Mouse (Mus musculus) heart, embryonic 10.5 days (tissue): Measurements from ENCODE around the gene Itpkb. TPM values are rescaled to one million over a fixed set of nuclear protein-coding genes. Genes with fewer than 3 reads are reported as not detected.
A peak's percentile ranks its signal among the peaks of the same experiment; 100 is the strongest.
"Not testable (repeated sequence)": the region's sequence is repeated elsewhere in the genome, so short reads cannot be mapped to it uniquely, and the experiment has no call there.

Experiments used
- DNase-seq: peaks from one replicate; pipeline ENCODE4 v3.0.0-alpha.2; 2017; ENCODE audit warnings: low spot score
- H3K27ac ChIP-seq: fragments of 300-500 bp; sonication (generic); 2 replicates; pipeline ENCODE4 v1.5.1; 2016; ENCODE audit warnings: mild to moderate bottlenecking
- H3K27me3 ChIP-seq: fragments of 300-500 bp; sonication (generic); 2 replicates; pipeline ENCODE4 v1.6.1; 2016; ENCODE audit warnings: mild to moderate bottlenecking; ENCODE audit not compliant: poor library complexity, insufficient read depth, severe bottlenecking
- H3K36me3 ChIP-seq: fragments of 300-500 bp; sonication (generic); 2 replicates; pipeline ENCODE4 v1.6.1; 2016; ENCODE audit warnings: mild to moderate bottlenecking, moderate library complexity
- H3K4me1 ChIP-seq: fragments of 300-500 bp; sonication (generic); 2 replicates; pipeline ENCODE4 v1.6.1; 2016; ENCODE audit warnings: mild to moderate bottlenecking
- H3K4me3 ChIP-seq: fragments of 300-500 bp; sonication (generic); 2 replicates; pipeline ENCODE4 v1.5.1; 2016; ENCODE audit warnings: mild to moderate bottlenecking, moderate library complexity
- H3K9me3 ChIP-seq: fragments of 300-500 bp; sonication (generic); 2 replicates; pipeline ENCODE4 v1.6.1; 2016; ENCODE audit warnings: mild to moderate bottlenecking, moderate library complexity
- WGBS: fragments of 180-500 bp; shearing (Covaris S2); methylation state at CpG from one replicate; pipeline ENCODE4 v1.1.7; 2016; 5-methylcytosine and 5-hydroxymethylcytosine counted together
- polyA plus RNA-seq: library from polyadenylated mRNA; unstranded; fragments of >200 nt; fragmentation: Nextera tagmentation; extraction: Ambion mirVana; gene quantifications from 2 replicates; pipeline ENCODE4 v1.2.1, GENCODE M21; 2016

Itpkb gene
- polyA plus RNA-seq, 1 experiment from 2014 or later: 4.6 TPM

DNA sequence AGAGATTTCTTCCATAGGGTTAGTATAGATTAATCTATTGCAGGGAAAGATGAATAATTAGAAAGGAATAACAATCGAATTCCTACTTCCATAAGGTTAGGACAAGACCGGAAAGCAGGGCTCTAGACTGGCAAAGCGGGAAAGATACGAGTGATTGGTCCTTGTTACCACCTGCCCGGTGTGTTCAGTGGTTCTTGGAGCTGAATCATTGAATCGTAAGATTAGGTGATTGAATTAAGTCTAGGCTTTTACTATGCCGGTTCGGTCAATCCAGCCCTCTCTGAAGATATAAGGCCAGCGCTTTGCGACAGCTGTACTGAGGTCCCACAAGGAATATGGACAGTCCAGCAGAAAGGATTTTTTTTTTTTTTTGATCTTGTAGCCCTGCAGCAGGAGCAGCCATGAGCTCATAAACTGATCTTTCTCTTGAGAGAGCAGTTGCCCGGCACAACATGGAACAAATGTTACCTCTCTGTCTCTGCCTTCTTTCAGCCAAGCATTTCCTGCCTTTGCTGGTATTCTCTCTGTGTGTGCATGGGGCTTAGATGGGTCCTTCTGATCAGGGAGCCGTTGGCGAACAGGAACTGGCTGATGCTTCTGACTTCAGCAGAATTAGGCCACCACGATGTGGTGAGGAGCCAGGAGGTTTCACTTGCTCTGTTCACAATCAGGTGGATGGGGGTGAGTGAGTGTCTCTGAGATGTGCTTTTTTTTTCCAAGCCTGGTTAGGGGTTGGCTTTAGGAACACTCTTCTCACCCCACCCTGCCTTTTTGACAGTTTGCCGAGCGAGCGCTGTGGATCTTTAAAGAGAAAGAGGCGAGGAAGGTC is 35.9 kb downstream of the Itpkb start:
- H3K36me3 ChIP-seq: no peaks in the 10 kb centered on the region
- peaks cover 48% of the 10 kb centered on the region for H3K27me3 ChIP-seq
- H3K27ac ChIP-seq: no peak overlapping the region
- 74% methylated on average over 18 of the region's 18 CpGs for WGBS
- H3K4me1 ChIP-seq: peaks cover 50% of the 10 kb centered on the region
- no peaks in the 10 kb centered on the region for H3K9me3 ChIP-seq
- H3K4me3 ChIP-seq: no peak overlapping the region
- DNase-seq: no peak

GRCm38 (mm10) chr1:180367045-180367619 is 36.8 kb downstream of the Itpkb start:
- Histone ChIP-seq H3K4me3 (no peak overlapping the region), H3K27me3 (peaks cover 43% of the 10 kb centered on the region), H3K4me1 (peaks cover 58% of the 10 kb centered on the region), H3K27ac (no peak overlapping the region), H3K36me3 (no peaks in the 10 kb centered on the region), H3K9me3 (no peaks in the 10 kb centered on the region)
- DNase-seq: no peak
- WGBS: 73% methylated on average over 3 of the region's 3 CpGs

- peaks cover 38% of the 10 kb centered on the region for H3K27me3 ChIP-seq
- DNase-seq: no peak
- H3K36me3 ChIP-seq: no peaks in the 10 kb centered on the region
- no peaks in the 10 kb centered on the region for H3K9me3 ChIP-seq
- WGBS: 72% methylated on average over 3 of the region's 3 CpGs
- H3K4me3 ChIP-seq: no peak overlapping the region
- H3K27ac ChIP-seq: no peak overlapping the region
- H3K4me1 ChIP-seq: peaks cover 54% of the 10 kb centered on the region
These were observed 37.3 kb downstream of the Itpkb start for GRCm38 (mm10) chr1:180367626-180368025.

DNA sequence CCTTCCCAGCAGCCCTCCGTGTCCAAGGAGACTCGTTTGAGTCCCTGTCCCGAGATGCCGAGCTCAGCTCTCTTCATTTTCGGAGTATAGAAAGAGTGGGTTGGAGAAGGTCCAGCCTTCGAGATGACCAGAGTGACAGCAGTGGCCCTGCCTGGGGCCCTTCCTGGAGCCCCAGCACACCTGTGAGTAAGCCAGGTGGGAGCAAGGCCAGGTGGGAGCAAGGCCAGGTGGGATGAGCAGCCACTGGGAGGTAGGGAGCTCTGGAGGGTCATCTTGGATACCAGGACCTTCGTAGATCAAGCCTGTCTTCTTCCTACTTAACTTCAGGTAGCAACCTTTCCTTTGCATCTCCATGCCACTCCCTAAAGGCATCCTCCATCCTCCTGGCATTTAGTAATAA is 37.8 kb downstream of the Itpkb start:
- Histone ChIP-seq H3K27me3 (peaks cover 36% of the 10 kb centered on the region), H3K4me1 (peaks cover 54% of the 10 kb centered on the region), H3K36me3 (no peaks in the 10 kb centered on the region), H3K27ac (no peak overlapping the region), H3K9me3 (no peaks in the 10 kb centered on the region), H3K4me3 (no peak overlapping the region)
- no peak for DNase-seq
- 80% methylated on average over 7 of the region's 7 CpGs for WGBS

- Histone ChIP-seq H3K27me3 (peaks cover 35% of the 10 kb centered on the region), H3K27ac (no peak overlapping the region), H3K4me1 (peaks cover 53% of the 10 kb centered on the region), H3K36me3 (no peaks in the 10 kb centered on the region), H3K4me3 (no peak overlapping the region), H3K9me3 (no peaks in the 10 kb centered on the region)
- no peak for DNase-seq
- WGBS: 73% methylated on average over 9 of the region's 9 CpGs
These were observed 38.4 kb downstream of the Itpkb start for GRCm38 (mm10) chr1:180368646-180369045.

DNA sequence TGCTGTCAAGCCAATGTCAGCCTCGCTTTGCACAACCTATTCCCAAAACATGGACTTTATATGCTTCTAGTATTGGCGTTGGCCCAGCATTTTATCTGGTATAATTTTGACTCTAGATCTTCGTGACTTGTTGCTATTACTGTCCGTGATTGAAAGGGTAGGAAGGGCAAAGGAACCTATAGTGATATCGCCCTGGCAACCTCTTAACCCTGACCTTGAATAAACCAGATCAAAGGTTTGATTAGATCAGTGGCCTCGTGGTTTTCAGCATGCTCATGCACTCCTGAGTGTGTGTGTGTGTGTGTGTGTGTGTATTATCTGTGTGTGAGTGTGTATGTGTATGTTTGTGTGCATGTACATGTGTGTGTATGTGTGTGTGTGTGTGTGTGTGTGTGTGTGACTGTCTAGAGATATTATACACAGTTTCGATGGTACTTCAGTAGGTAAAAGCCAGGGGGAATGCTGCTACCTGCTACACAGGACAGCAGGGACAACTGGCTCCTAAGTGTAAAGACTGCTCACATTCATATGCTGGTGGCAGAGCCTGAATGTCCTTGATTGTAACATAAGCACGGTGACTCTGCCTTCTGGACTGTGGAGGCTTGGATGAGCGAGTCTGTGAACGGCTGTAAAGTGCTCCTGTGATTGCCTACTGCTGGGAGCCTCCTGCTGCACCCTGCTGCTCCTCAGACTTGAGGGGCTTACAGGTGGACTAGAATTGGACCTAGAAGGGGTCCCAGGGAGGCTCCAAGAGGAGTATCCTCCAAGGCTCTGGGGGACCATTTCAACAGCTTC is 40.8 kb downstream of the Itpkb start:
- H3K4me1 ChIP-seq: peaks cover 40% of the 10 kb centered on the region
- DNase-seq: no peak
- no peak overlapping the region for H3K4me3 ChIP-seq
- peaks cover 35% of the 10 kb centered on the region for H3K27me3 ChIP-seq
- peak overlapping the region; percentile 18; the same call in 1 of the 2 replicates for H3K27ac ChIP-seq
- H3K9me3 ChIP-seq: no peaks in the 10 kb centered on the region
- WGBS: 76% methylated on average over 10 of the region's 10 CpGs
- H3K36me3 ChIP-seq: no peaks in the 10 kb centered on the region

DNA sequence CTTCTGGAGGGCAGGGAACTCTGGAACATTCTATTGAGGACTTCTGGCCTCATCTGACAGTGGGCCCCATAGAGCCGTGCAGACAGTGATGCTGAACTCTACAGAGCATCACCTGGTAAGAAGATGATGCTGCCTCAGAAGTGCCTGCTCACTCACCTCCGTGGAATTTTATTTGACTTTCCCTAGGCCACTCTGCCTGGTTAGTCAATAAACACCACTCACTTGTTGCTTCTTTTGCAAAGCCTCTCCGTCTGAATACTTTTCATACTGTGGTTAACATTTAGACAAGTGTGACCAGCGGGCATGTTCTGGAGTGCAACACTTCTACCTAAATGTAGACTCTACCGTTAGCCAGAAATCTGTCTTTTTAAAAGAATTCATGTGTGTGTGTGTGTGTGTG is 42.0 kb downstream of the Itpkb start:
- H3K27ac ChIP-seq, DNase-seq, H3K9me3 ChIP-seq, H3K36me3 ChIP-seq, H3K4me3 ChIP-seq: not testable (repeated sequence)
- 83% methylated on average over 5 of the region's 5 CpGs for WGBS
- Histone ChIP-seq H3K27me3 (peaks cover 25% of the 10 kb centered on the region), H3K4me1 (peaks cover 46% of the 10 kb centered on the region)

DNA sequence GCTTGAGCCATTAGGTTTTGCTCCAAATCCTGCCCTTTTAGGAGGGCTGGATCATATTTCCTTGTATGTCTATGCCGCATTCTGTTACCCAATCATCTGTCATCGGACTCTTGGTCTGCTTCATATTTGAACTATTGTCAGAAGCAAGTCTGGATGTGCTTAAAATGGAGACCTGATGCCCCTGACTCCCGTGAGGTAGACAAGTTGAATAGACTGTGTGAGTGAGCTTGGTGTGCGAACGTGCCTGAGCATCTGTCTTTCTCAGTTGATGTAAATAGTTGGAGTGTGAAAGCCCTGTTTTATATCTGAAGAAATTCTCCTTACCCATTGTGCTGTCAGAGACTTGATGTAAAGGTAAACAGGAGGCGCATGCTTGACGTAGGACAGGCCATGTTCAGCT is 46.3 kb downstream of the Itpkb start:
- Histone ChIP-seq H3K27me3 (no peaks in the 10 kb centered on the region), H3K9me3 (no peaks in the 10 kb centered on the region), H3K4me3 (no peak overlapping the region), H3K36me3 (no peaks in the 10 kb centered on the region), H3K27ac (no peak overlapping the region), H3K4me1 (peaks cover 42% of the 10 kb centered on the region)
- 62% methylated on average over 7 of the region's 7 CpGs for WGBS
- no peak for DNase-seq

GRCm38 (mm10) chr1:180379559-180379958 is 49.3 kb downstream of the Itpkb start:
- Histone ChIP-seq H3K4me1 (peaks cover 35% of the 10 kb centered on the region), H3K9me3 (no peaks in the 10 kb centered on the region), H3K27ac (no peak overlapping the region), H3K4me3 (no peak overlapping the region), H3K27me3 (no peaks in the 10 kb centered on the region), H3K36me3 (no peaks in the 10 kb centered on the region)
- DNase-seq: no peak
- 85% methylated on average over 3 of the region's 3 CpGs for WGBS

- H3K27ac ChIP-seq: no peak overlapping the region
- no peaks in the 10 kb centered on the region for H3K36me3 ChIP-seq
- H3K4me3 ChIP-seq: no peak overlapping the region
- DNase-seq: no peak
- WGBS: 47% methylated on average over 8 of the region's 8 CpGs
- peaks cover 38% of the 10 kb centered on the region for H3K4me1 ChIP-seq
- no peaks in the 10 kb centered on the region for H3K27me3 ChIP-seq
- H3K9me3 ChIP-seq: no peaks in the 10 kb centered on the region
These were observed 52.1 kb downstream of the Itpkb start for GRCm38 (mm10) chr1:180382358-180382757.

DNA sequence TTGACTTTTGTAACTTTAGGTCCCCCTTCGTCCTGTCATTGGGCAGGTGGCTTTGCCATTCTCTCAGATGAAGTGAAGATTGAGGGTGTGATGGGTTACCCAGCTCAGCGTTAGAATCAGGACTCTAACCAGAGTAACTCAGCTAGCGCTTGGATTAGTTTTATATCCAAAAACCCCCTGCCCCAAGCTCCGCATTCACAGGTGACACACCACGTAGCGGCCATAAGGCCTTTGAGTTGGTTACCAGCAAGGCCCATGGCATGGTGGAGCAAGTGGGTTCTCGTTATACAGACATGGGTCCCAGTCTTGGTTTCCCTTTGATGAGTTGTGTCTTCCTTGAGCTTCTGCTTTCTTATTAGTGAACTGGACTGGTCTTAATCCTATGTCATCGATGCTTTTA is 53.6 kb downstream of the Itpkb start:
- Histone ChIP-seq H3K27ac (no peak overlapping the region), H3K36me3 (no peaks in the 10 kb centered on the region), H3K4me3 (no peak overlapping the region), H3K4me1 (peaks cover 48% of the 10 kb centered on the region), H3K27me3 (no peaks in the 10 kb centered on the region), H3K9me3 (no peaks in the 10 kb centered on the region)
- DNase-seq: no peak
- 93% methylated on average over 8 of the region's 8 CpGs for whole genome bisulfite sequencing

DNA sequence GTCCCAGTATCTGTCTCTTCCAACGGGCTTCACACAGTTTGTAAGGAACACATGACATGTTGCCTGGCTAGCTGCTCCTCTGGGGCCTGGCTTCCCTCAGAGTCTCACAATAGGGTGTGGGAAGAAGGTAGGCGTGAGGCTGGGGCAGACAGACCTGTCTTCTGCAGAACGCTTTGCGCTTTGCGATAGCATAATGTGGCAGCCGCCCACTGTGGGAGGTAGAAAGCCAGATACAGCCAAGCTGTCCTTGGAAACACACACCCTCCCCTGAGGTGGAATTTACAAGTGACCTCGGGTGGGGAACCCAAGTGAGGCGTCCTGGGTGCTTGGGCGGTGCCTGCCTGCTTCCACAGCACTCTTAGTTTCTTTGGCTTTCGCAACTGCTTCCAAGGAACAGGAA is 54.2 kb downstream of the Itpkb start:
- Histone ChIP-seq H3K27me3 (no peaks in the 10 kb centered on the region), H3K36me3 (no peaks in the 10 kb centered on the region), H3K9me3 (no peaks in the 10 kb centered on the region), H3K4me1 (peaks cover 50% of the 10 kb centered on the region), H3K27ac (peak overlapping the region; percentile 6; the same call in 1 of the 2 replicates), H3K4me3 (no peak overlapping the region)
- 48% methylated on average over 10 of the region's 10 CpGs for WGBS
- DNase-seq: no peak

DNA sequence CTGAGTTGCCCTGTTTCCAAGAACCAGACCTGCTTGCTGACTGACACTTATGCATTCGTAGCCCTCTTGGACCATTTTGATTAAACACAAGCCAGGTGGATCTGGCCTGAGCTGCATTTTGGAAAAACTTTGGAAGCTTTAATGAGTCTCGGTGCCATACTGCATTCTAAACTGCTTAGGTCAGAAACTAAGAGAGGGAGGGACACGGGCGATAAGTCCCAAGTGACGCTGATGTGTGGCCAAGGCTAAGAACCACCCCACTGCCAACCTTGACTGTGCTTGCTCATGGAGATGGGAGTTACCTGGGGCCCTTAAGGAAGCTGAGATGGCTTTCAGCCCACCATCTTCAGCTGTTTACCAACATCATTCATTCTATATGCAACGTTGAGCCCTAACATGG is 55.0 kb downstream of the Itpkb start:
- H3K27me3 ChIP-seq: no peaks in the 10 kb centered on the region
- DNase-seq: no peak
- H3K4me3 ChIP-seq: no peak overlapping the region
- no peaks in the 10 kb centered on the region for H3K9me3 ChIP-seq
- WGBS: 82% methylated on average over 6 of the region's 6 CpGs
- no peaks in the 10 kb centered on the region for H3K36me3 ChIP-seq
- no peak overlapping the region for H3K27ac ChIP-seq
- peaks cover 53% of the 10 kb centered on the region for H3K4me1 ChIP-seq
